Mouse (Mus musculus) heart, postnatal 25 days (tissue): ENCODE data around the gene Olfr444. TPM values are rescaled to one million over a fixed set of nuclear protein-coding genes. Genes with fewer than 3 reads are reported as not detected.

Source experiments
- DNase-seq: peaks from one replicate; pipeline ENCODE4 v3.0.0; 2022; ENCODE audit warnings: low spot score
- intact Hi-C: fragments of 180-260 bp; cut with DNase I; formaldehyde crosslinking; loops from one replicate; pipeline ENCODE4 v1.15.1; 2025
- total RNA-seq, 2 experiments: library from RNA; stranded (reverse); gene quantifications; 2 replicates each; pipeline ENCODE4 v1.2.3; 2021

The Olfr444 gene
- not detected for total RNA-seq

GRCm38 (mm10) chr6:42948767-42949166, at the start of gene Olfr444:
Olfr444 (plus strand) TSS chr6:42949067.
- intact Hi-C loops, result no loop called here
- DNase-seq, result no peak

DNA sequence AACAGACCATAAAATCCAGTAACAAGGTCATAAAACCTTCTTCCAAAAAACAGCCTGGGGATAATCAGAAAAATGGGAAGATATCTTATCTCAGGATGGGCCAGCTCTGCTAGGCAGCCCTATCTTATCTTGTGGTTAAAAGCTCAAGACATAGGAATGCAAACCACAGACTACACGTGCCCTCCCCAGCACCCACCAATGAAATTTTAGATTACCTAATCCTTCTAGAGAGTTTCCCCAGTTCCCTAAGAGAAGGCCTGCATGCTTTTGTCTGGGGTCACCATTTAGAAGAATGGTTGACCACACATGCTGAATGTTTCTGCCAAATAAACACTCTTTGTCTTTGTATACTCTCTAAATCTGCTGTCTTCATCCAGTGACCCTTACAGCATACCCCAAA, 48.5 kb upstream of the Olfr444 start:
- DNase-seq, result no peak
- intact Hi-C loops, result no loop called here

- no peak for DNase-seq
- intact Hi-C loops, result no loop called here
These were observed 40.3 kb upstream of the Olfr444 start, which contains the start of gene Olfr447 for GRCm38 (mm10) chr6:42908578-42908977. Olfr447 (plus strand) TSS chr6:42908878.

GRCm38 (mm10) chr6:42921077-42921476, 27.8 kb upstream of the Olfr444 start, which contains the start of gene Olfr446:
Olfr446 (plus strand) TSS chr6:42921377.
- intact Hi-C loops, result no loop called here

DNA sequence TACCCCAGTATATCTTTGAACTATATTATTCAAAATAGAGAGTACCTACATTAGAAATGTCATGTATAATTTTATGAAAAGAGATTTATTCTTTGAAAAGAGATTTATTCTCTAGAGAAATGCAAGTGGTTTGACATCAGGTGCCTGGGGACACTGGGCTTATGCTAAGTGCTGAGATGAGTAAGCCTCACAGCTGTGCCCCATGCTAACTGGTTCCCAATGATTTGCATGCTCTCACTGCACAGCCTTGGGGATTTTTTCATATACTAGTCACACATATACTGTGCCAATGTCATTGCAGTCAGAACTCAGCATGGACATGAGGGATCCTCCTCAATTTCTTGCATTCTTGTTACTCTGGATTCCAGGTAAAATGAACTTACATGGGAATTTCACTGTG, 31.5 kb downstream of the Olfr444 start:
- intact Hi-C loops, result no loop called here
- no peak for DNase-seq

More at GRCm38 (mm10) chr6:42921077-42921476, 27.8 kb upstream of the Olfr444 start, which contains the start of gene Olfr446:
- DNase-seq, result no peak

Other genes with a start within 250 kb of the Olfr444 start
- 10 to 100 TPM; 12.3 to 15.9 TPM for gene Tcaf1, start 239.0 kb upstream of the Olfr444 start, total RNA-seq
- gene Olfr453, start 209.7 kb upstream of the Olfr444 start, total RNA-seq, result not detected
- not detected for gene Olfr38, start 192.7 kb upstream of the Olfr444 start, total RNA-seq
- gene Olfr452, start 164.0 kb upstream of the Olfr444 start, total RNA-seq, result not detected
- gene Olfr450, start 137.1 kb upstream of the Olfr444 start, total RNA-seq, result not detected
- gene Olfr449, start 114.7 kb upstream of the Olfr444 start, total RNA-seq, result not detected
- gene Olfr448, start 58.6 kb upstream of the Olfr444 start, total RNA-seq, result not detected
- not detected for gene Olfr447, start 40.2 kb upstream of the Olfr444 start, total RNA-seq
- gene Olfr446, start 27.7 kb upstream of the Olfr444 start, total RNA-seq, result not detected
- gene Olfr441, start 157.3 kb downstream of the Olfr444 start, total RNA-seq, result not detected
- gene Olfr237-ps1, start 197.5 kb downstream of the Olfr444 start, total RNA-seq, result not detected
- gene Olfr437, start 214.2 kb downstream of the Olfr444 start, total RNA-seq, result not detected
- not detected for gene Olfr13, start 223.1 kb downstream of the Olfr444 start, total RNA-seq
- not detected for gene Olfr435, start 248.1 kb downstream of the Olfr444 start, total RNA-seq